Comparison of ENCODE assay signal across 15 mouse cellular contexts in genomic region chr1:133900825-133901224, GRCm38 (mm10). TPM values are rescaled to one million over a fixed set of nuclear protein-coding genes. Genes with fewer than 3 reads are reported as not detected.
A peak's percentile ranks its signal among the peaks of the same experiment; 100 is the strongest.
DNase-seq lines count a peak whose midpoint lies in the region; TF ChIP-seq lines count a peak whose summit lies in the region.
"Had no signal": no experiment of that assay in that cellular context is flagged by ENCODE, and none has a peak within 500 bp of the region (broad histone marks: within the 10 kb centered on the region; RNA-seq: fewer than 3 reads in every experiment).

No protein-coding gene starts in this region.

- peak overlapping the region; percentile 12; the same call in 1 of the 2 replicates for H3K27ac ChIP-seq in cerebellum, adult 2 months (ENCODE audit: insufficient read depth, low read length)
- H3K27ac ChIP-seq: kidney, embryonic 15.5 days; layer of hippocampus, adult 2 months had no signal

- no peak overlapping the region for H3K4me3 ChIP-seq in cerebellum, adult 2 months (replicated peaks; ENCODE audit: insufficient read depth, low read depth, low read length)
- H3K4me3 ChIP-seq in myocyte = no peak overlapping the region
- H3K4me3 ChIP-seq: kidney, embryonic 15.5 days; layer of hippocampus, adult 2 months had no signal

- no peak for TF ChIP-seq POLR2A in cerebellum, adult 2 months (IDR thresholded peaks at IDR 0.05; ENCODE audit: borderline replicate concordance, insufficient read depth, low read length)
- no peak for TF ChIP-seq POLR2A in myocyte (IDR thresholded peaks at IDR 0.05; ENCODE audit: insufficient read length, low read depth)

- TF ChIP-seq CTCF in cerebellum, adult 2 months (IDR thresholded peaks at IDR 0.05; ENCODE audit: borderline replicate concordance, insufficient read depth, low read depth, low read length) = no peak

- 7% methylated on average over 9 of the region's 9 CpGs for WGBS in cerebellum, adult 2 months

- intact Hi-C loops in left cerebral cortex, postnatal 4 days (cut with DNase I) = no loop called here

- peak overlapping the region; percentile 42 for H3K4me2 ChIP-seq in myocyte (ENCODE audit: low read depth)
- H3K4me2 ChIP-seq: kidney, embryonic 15.5 days had no signal

- H3K79me2 ChIP-seq in myocyte (ENCODE audit: control insufficient read depth, insufficient read depth) = no peaks in the 10 kb centered on the region

- H3ac ChIP-seq in myocyte (ENCODE audit: control insufficient read depth, insufficient read length) = no peak overlapping the region

- no peaks in the 10 kb centered on the region for H3K27me3 ChIP-seq in cerebellum, adult 2 months (ENCODE audit: control insufficient read depth, insufficient read depth, low read length)
- no peaks in the 10 kb centered on the region for H3K27me3 ChIP-seq in myocyte (ENCODE audit: control insufficient read depth, insufficient read depth, insufficient read length)

- no peaks in the 10 kb centered on the region for H3K36me3 ChIP-seq in myocyte (ENCODE audit: control insufficient read depth, insufficient read depth)
- H3K36me3 ChIP-seq: kidney, embryonic 15.5 days had no signal

- H3K4me1 ChIP-seq in cerebellum, adult 2 months (ENCODE audit: control insufficient read depth, insufficient read depth, low read length) = peaks cover 20% of the 10 kb centered on the region

- peak; percentile 79 for DNase-seq in left cerebral cortex, postnatal 4 days
- no peak for DNase-seq in left cerebral cortex, adult 8-10 months (ENCODE audit: low spot score in 2 of 2)
- peak; percentile 56 for DNase-seq in adrenal gland, postnatal 10 days
- peak; percentile 78 to 85 for DNase-seq in cerebellum, adult 2 months
- DNase-seq in frontal cortex, postnatal 25 days (ENCODE audit: low spot score in 2 of 2) = no peak
- DNase-seq in layer of hippocampus, postnatal 36 days = no peak
- DNase-seq: heart, postnatal 4 days; liver; lung, adult 2 months; right cerebral cortex, adult 18-20 months had no signal

TF ChIP-seq in myocyte, 11 proteins besides CTCF, POLR2A, EP300 and RAD21:
- TF ChIP-seq SRF (IDR thresholded peaks at IDR 0.05; ENCODE audit: control insufficient read depth, insufficient read length, low read depth) (peak; percentile 1), MYOD1 (IDR thresholded peaks at IDR 0.05; ENCODE audit: control insufficient read depth in 1 of 3, insufficient read length in 2 of 3, low read depth in 2 of 3) (peak in 2 of 3 experiments; percentile 71 to 80), MAX (IDR thresholded peaks at IDR 0.05; ENCODE audit: low read depth) (no peak), MYOG (IDR thresholded peaks at IDR 0.05; ENCODE audit: control insufficient read depth in 1 of 3, insufficient read depth in 1 of 3, insufficient read length in 2 of 3, low read depth in 2 of 3) (peak in 2 of 3 experiments; percentile 62 to 74)

RNA-seq across cellular contexts. Expression of gene Optc, which starts 7.0 kb away (rescaled TPM):
- total RNA-seq in left cerebral cortex, postnatal 4 days (2021) = 1 to 10 TPM; 2.3 to 2.7 TPM
- 1 to 10 TPM in 2 of 4 experiments, under 1 TPM in 1, not detected in 1; 0.93 to 1.7 (median 1.4) TPM for total RNA-seq in left cerebral cortex, adult 8-10 months (2022)
- 1 to 10 TPM; 1.7 to 2.5 TPM for total RNA-seq in adrenal gland, postnatal 10 days (2021)
- polyA plus RNA-seq in cerebellum, adult 2 months (2012; rRNA removed) = 2.2 and 2.4 TPM in 2 replicates
- 0.49 TPM for polyA plus RNA-seq in myocyte (2012; fragmentation: generic; extraction: Trizol)
- under 1 TPM in 1 of 2 experiments, not detected in 1; 0.40 TPM for total RNA-seq in layer of hippocampus, postnatal 36 days (2021)
- total RNA-seq: megakaryocyte progenitor cell, adult 5-6 weeks had no signal
- polyA plus RNA-seq: inflammation-experienced regulatory T-cells, adult 6 months had no signal

RNA-seq across cellular contexts. Expression of gene Prelp, which starts 20.4 kb away (rescaled TPM):
- total RNA-seq in left cerebral cortex, postnatal 4 days (2021) = 1 to 10 TPM; 1.9 to 2.6 TPM
- total RNA-seq in left cerebral cortex, adult 8-10 months (2022) = 10 to 100 TPM in 2 of 4 experiments, 1 to 10 TPM in 2; 9.9 to 13.9 (median 11.0) TPM
- total RNA-seq in adrenal gland, postnatal 10 days (2021) = 10 to 100 TPM; 56.9 to 74.1 TPM
- 7.5 and 10.6 TPM in 2 replicates for polyA plus RNA-seq in cerebellum, adult 2 months (2012; rRNA removed)
- 2.3 TPM for polyA plus RNA-seq in myocyte (2012; fragmentation: generic; extraction: Trizol)
- total RNA-seq in layer of hippocampus, postnatal 36 days (2021) = 10 to 100 TPM; 11.8 to 12.8 TPM
- total RNA-seq: megakaryocyte progenitor cell, adult 5-6 weeks had no signal
- polyA plus RNA-seq: inflammation-experienced regulatory T-cells, adult 6 months had no signal

Comparison
In these comparisons a context has a peak if more than half of its experiments do, and no peak if none do; other contexts are left out.
1. DNase-seq: peak in left cerebral cortex, postnatal 4 days (single experiment), adrenal gland, postnatal 10 days (single experiment) and cerebellum, adult 2 months (2 of 2); none in left cerebral cortex, adult 8-10 months (0 of 2), frontal cortex, postnatal 25 days (0 of 2) and layer of hippocampus, postnatal 36 days (0 of 2).